16 mouse cellular contexts compared by ENCODE assay signal in the genomic region with DNA sequence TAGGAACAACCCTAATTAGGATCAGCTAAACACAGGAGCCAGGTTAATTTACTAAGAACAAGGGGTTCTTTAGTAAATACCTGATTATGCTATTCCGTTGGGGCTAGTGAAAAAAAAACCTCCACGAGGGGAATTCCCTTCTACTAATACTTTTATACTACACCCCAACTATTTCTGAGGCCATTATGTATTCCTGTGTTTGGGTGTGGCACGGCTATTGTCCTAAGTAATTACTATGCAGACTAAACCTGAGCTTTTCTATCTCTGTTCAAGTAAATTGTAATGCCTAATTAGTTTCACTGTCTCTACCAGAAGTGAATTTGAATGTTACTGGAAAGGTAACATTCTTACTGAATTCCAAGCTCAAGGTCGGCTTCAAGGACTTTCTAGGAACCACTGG.
"Had no signal": no experiment of that assay in that cellular context is flagged by ENCODE, and none has a peak within 500 bp of the region (broad histone marks: within the 10 kb centered on the region; RNA-seq: fewer than 3 reads in every experiment).

No protein-coding gene starts in this region.

- H3K9me3 ChIP-seq: neural tube, embryonic 13.5 days; neural tube, embryonic 15.5 days; stomach, embryonic 15.5 days had no signal

- DNase-seq: retina, postnatal 1 day; right cerebral cortex, adult 18-20 months; right cerebral cortex, postnatal 14 days; right cerebral cortex, postnatal 25 days; right cerebral cortex, postnatal 4 days; spleen, adult 18-20 months; thymus, adult 18-20 months; thymus, adult 2 months; thymus, postnatal 14 days; thymus, postnatal 25 days; thymus, postnatal 36 days; thymus, postnatal 4 days had no signal

- H3K4me3 ChIP-seq: neural tube, embryonic 13.5 days; neural tube, embryonic 15.5 days; stomach, embryonic 15.5 days had no signal

- H3K36me3 ChIP-seq: neural tube, embryonic 13.5 days; neural tube, embryonic 15.5 days; stomach, embryonic 15.5 days had no signal

- H3K27me3 ChIP-seq: neural tube, embryonic 13.5 days; neural tube, embryonic 15.5 days; stomach, embryonic 15.5 days had no signal

- H3K4me2 ChIP-seq: neural tube, embryonic 13.5 days; neural tube, embryonic 15.5 days; stomach, embryonic 15.5 days had no signal

- H3K9ac ChIP-seq: neural tube, embryonic 13.5 days; neural tube, embryonic 15.5 days; stomach, embryonic 15.5 days had no signal

- H3K27ac ChIP-seq: neural tube, embryonic 13.5 days; neural tube, embryonic 15.5 days; stomach, embryonic 15.5 days; stomach, postnatal 0 days had no signal

- H3K4me1 ChIP-seq: neural tube, embryonic 13.5 days; neural tube, embryonic 15.5 days; stomach, embryonic 15.5 days had no signal
